Mouse (Mus musculus): ENCODE data around the gene Dach1. TPM values are rescaled to one million over a fixed set of nuclear protein-coding genes. Genes with fewer than 3 reads are reported as not detected.

The Dach1 gene
- total RNA-seq, 2 experiments from 2014 or later: 7.1 to 12.9 TPM

- no peak for ATAC-seq (replicated peaks; ENCODE audit: poor library complexity, severe bottlenecking)
Observed at GRCm38 (mm10) chr14:97881976-97882375, 287.6 kb downstream of the Dach1 start.

- no peak for ATAC-seq (replicated peaks; ENCODE audit: poor library complexity, severe bottlenecking)
Observed at GRCm38 (mm10) chr14:97871001-97871400, 298.6 kb downstream of the Dach1 start.

GRCm38 (mm10) chr14:97858384-97858783, 311.2 kb downstream of the Dach1 start:
- no peak for ATAC-seq (replicated peaks; ENCODE audit: poor library complexity, severe bottlenecking)

GRCm38 (mm10) chr14:97857276-97857675, 312.3 kb downstream of the Dach1 start:
- ATAC-seq (replicated peaks; ENCODE audit: poor library complexity, severe bottlenecking): no peak

- no peak for ATAC-seq (replicated peaks; ENCODE audit: poor library complexity, severe bottlenecking)
Observed at GRCm38 (mm10) chr14:97855345-97855744, 314.2 kb downstream of the Dach1 start.

GRCm38 (mm10) chr14:97850486-97850885, 319.1 kb downstream of the Dach1 start:
- no peak for ATAC-seq (replicated peaks; ENCODE audit: poor library complexity, severe bottlenecking)

GRCm38 (mm10) chr14:97847641-97848040, 321.9 kb downstream of the Dach1 start:
- ATAC-seq (replicated peaks; ENCODE audit: poor library complexity, severe bottlenecking): no peak

GRCm38 (mm10) chr14:97839275-97839674, 330.3 kb downstream of the Dach1 start:
- ATAC-seq (replicated peaks; ENCODE audit: poor library complexity, severe bottlenecking): no peak

GRCm38 (mm10) chr14:97829865-97830264, 339.7 kb downstream of the Dach1 start:
- ATAC-seq (replicated peaks; ENCODE audit: poor library complexity, severe bottlenecking): no peak

GRCm38 (mm10) chr14:97814555-97815175, 354.9 kb downstream of the Dach1 start:
- no peak for ATAC-seq (replicated peaks; ENCODE audit: poor library complexity, severe bottlenecking)

GRCm38 (mm10) chr14:97813557-97813956, 356.0 kb downstream of the Dach1 start:
- ATAC-seq (replicated peaks; ENCODE audit: poor library complexity, severe bottlenecking): no peak

- ATAC-seq (replicated peaks; ENCODE audit: poor library complexity, severe bottlenecking): no peak
Observed at GRCm38 (mm10) chr14:97795385-97795952, 374.1 kb downstream of the Dach1 start.

GRCm38 (mm10) chr14:97774135-97774767, 395.3 kb downstream of the Dach1 start:
- ATAC-seq (replicated peaks; ENCODE audit: poor library complexity, severe bottlenecking): no peak

GRCm38 (mm10) chr14:97754400-97754799, 415.2 kb downstream of the Dach1 start:
- ATAC-seq (replicated peaks; ENCODE audit: poor library complexity, severe bottlenecking): no peak

GRCm38 (mm10) chr14:97753973-97754372, 415.6 kb downstream of the Dach1 start:
- ATAC-seq (replicated peaks; ENCODE audit: poor library complexity, severe bottlenecking): no peak

GRCm38 (mm10) chr14:97743252-97743651, 426.3 kb downstream of the Dach1 start:
- ATAC-seq (replicated peaks; ENCODE audit: poor library complexity, severe bottlenecking): peak; percentile 58; the same call in 1 of the 2 replicates

GRCm38 (mm10) chr14:97742785-97743184, 426.8 kb downstream of the Dach1 start:
- no peak for ATAC-seq (replicated peaks; ENCODE audit: poor library complexity, severe bottlenecking)

All from granulocyte monocyte progenitor cell, adult 5-6 weeks (primary cell).